Mouse (Mus musculus): ENCODE measurements around the gene Omt2a. TPM values are rescaled to one million over a fixed set of nuclear protein-coding genes. Genes with fewer than 3 reads are reported as not detected.
"Not testable (repeated sequence)": the region's sequence is repeated elsewhere in the genome, so short reads cannot be mapped to it uniquely, and the experiment has no call there.

Gene Omt2a
- polyA plus RNA-seq, 1 experiment from 2014 or later: not detected

- not testable (repeated sequence) for H3K4me2 ChIP-seq (ENCODE audit: low read length); H3K36me3 ChIP-seq (ENCODE audit: control insufficient read depth, insufficient read depth, low read length); H3K4me1 ChIP-seq (ENCODE audit: control insufficient read depth, insufficient read depth, low read length); H3K4me3 ChIP-seq (replicated peaks; ENCODE audit: low read depth, low read length); H3K27me3 ChIP-seq (ENCODE audit: control insufficient read depth, insufficient read depth, low read length); H3K9ac ChIP-seq (replicated peaks; ENCODE audit: low read length); H3K27ac ChIP-seq (replicated peaks; ENCODE audit: low read depth, low read length); H3K9me3 ChIP-seq (ENCODE audit: control insufficient read depth, low read length); ATAC-seq (ENCODE audit: low FRiP score, low TSS enrichment); DNase-seq
- 84% methylated on average over 3 of the region's 3 CpGs for WGBS
Measured at GRCm38 (mm10) chr9:78289723-78290122, 24.9 kb downstream of the Omt2a start, which contains the start of gene Gm10639. TSS of gene Gm10639 (plus strand) at chr9:78289923.

GRCm38 (mm10) chr9:78289063-78289462 lies 25.5 kb downstream of the Omt2a start:
- H3K9me3 ChIP-seq (ENCODE audit: control insufficient read depth, low read length); H3K4me3 ChIP-seq (replicated peaks; ENCODE audit: low read depth, low read length); H3K27me3 ChIP-seq (ENCODE audit: control insufficient read depth, insufficient read depth, low read length); H3K36me3 ChIP-seq (ENCODE audit: control insufficient read depth, insufficient read depth, low read length); H3K9ac ChIP-seq (replicated peaks; ENCODE audit: low read length); DNase-seq; ATAC-seq (ENCODE audit: low FRiP score, low TSS enrichment); H3K4me1 ChIP-seq (ENCODE audit: control insufficient read depth, insufficient read depth, low read length); H3K4me2 ChIP-seq (ENCODE audit: low read length); H3K27ac ChIP-seq (replicated peaks; ENCODE audit: low read depth, low read length): not testable (repeated sequence)
- WGBS: 94% methylated on average over 1 of the region's 1 CpGs

- not testable (repeated sequence) for H3K27me3 ChIP-seq (ENCODE audit: control insufficient read depth, insufficient read depth, low read length); H3K9ac ChIP-seq (replicated peaks; ENCODE audit: low read length); H3K36me3 ChIP-seq (ENCODE audit: control insufficient read depth, insufficient read depth, low read length); H3K4me2 ChIP-seq (ENCODE audit: low read length); H3K9me3 ChIP-seq (ENCODE audit: control insufficient read depth, low read length); ATAC-seq (ENCODE audit: low FRiP score, low TSS enrichment); H3K4me3 ChIP-seq (replicated peaks; ENCODE audit: low read depth, low read length); H3K4me1 ChIP-seq (ENCODE audit: control insufficient read depth, insufficient read depth, low read length); H3K27ac ChIP-seq (replicated peaks; ENCODE audit: low read depth, low read length); DNase-seq
- WGBS: 90% methylated on average over 4 of the region's 4 CpGs
Measured at GRCm38 (mm10) chr9:78282002-78282711, 32.4 kb downstream of the Omt2a start.

- not testable (repeated sequence) for H3K9ac ChIP-seq (replicated peaks; ENCODE audit: low read length); H3K4me1 ChIP-seq (ENCODE audit: control insufficient read depth, insufficient read depth, low read length); ATAC-seq (ENCODE audit: low FRiP score, low TSS enrichment); H3K4me2 ChIP-seq (ENCODE audit: low read length); H3K4me3 ChIP-seq (replicated peaks; ENCODE audit: low read depth, low read length); DNase-seq; H3K36me3 ChIP-seq (ENCODE audit: control insufficient read depth, insufficient read depth, low read length); H3K27ac ChIP-seq (replicated peaks; ENCODE audit: low read depth, low read length); H3K9me3 ChIP-seq (ENCODE audit: control insufficient read depth, low read length); H3K27me3 ChIP-seq (ENCODE audit: control insufficient read depth, insufficient read depth, low read length)
- WGBS: 88% methylated on average over 3 of the region's 3 CpGs
Measured at GRCm38 (mm10) chr9:78270945-78271344, 43.7 kb downstream of the Omt2a start.

Other genes with a start within 250 kb of the Omt2a start
- 66.6 and 71.2 TPM in 2 replicates for gene Fbxo9, start 205.7 kb downstream of the Omt2a start, polyA plus RNA-seq (2014; fragmentation: Nextera tagmentation; extraction: Ambion mirVana)
- gene Ick, start 205.6 kb downstream of the Omt2a start, polyA plus RNA-seq (2014; fragmentation: Nextera tagmentation; extraction: Ambion mirVana): 41.3 and 46.2 TPM in 2 replicates
- 11.1 and 15.5 TPM in 2 replicates for gene Gsta4, start 132.0 kb downstream of the Omt2a start, polyA plus RNA-seq (2014; fragmentation: Nextera tagmentation; extraction: Ambion mirVana)
- gene Gsta1, start 84.1 kb downstream of the Omt2a start, polyA plus RNA-seq (2014; fragmentation: Nextera tagmentation; extraction: Ambion mirVana): not detected in 2 replicates
- not detected in 2 replicates for gene Gm3776, start 57.7 kb downstream of the Omt2a start, polyA plus RNA-seq (2014; fragmentation: Nextera tagmentation; extraction: Ambion mirVana)
- not detected in 2 replicates for gene Gm10639, start 24.9 kb downstream of the Omt2a start, polyA plus RNA-seq (2014; fragmentation: Nextera tagmentation; extraction: Ambion mirVana)
- not detected in 2 replicates for gene Omt2b, start 12.8 kb upstream of the Omt2a start, polyA plus RNA-seq (2014; fragmentation: Nextera tagmentation; extraction: Ambion mirVana)
- gene Gsta2, start 41.0 kb upstream of the Omt2a start, polyA plus RNA-seq (2014; fragmentation: Nextera tagmentation; extraction: Ambion mirVana): not detected in 2 replicates
- gene Dppa5a, start 53.4 kb upstream of the Omt2a start, polyA plus RNA-seq (2014; fragmentation: Nextera tagmentation; extraction: Ambion mirVana): 5.1 and 5.9 TPM in 2 replicates
- 6.6 and 6.8 TPM in 2 replicates for gene Ooep, start 63.9 kb upstream of the Omt2a start, polyA plus RNA-seq (2014; fragmentation: Nextera tagmentation; extraction: Ambion mirVana)
- 0.35 and 0.53 TPM in 2 replicates for gene Ddx43, start 81.0 kb upstream of the Omt2a start, polyA plus RNA-seq (2014; fragmentation: Nextera tagmentation; extraction: Ambion mirVana)
- 0.28 and 0.58 TPM in 2 replicates for gene Cgas, start 128.4 kb upstream of the Omt2a start, polyA plus RNA-seq (2014; fragmentation: Nextera tagmentation; extraction: Ambion mirVana)
- gene Mto1, start 133.4 kb upstream of the Omt2a start, polyA plus RNA-seq (2014; fragmentation: Nextera tagmentation; extraction: Ambion mirVana): 22.3 and 27.4 TPM in 2 replicates
- gene Gm17324, start 134.0 kb upstream of the Omt2a start, polyA plus RNA-seq (2014; fragmentation: Nextera tagmentation; extraction: Ambion mirVana): 0.92 and 1.4 TPM in 2 replicates
- 3,788 and 4,401 TPM in 2 replicates for gene Eef1a1, start 174.4 kb upstream of the Omt2a start, polyA plus RNA-seq (2014; fragmentation: Nextera tagmentation; extraction: Ambion mirVana)

Measured in midbrain, embryonic 14.5 days (tissue).